Mouse (Mus musculus) testis, adult 10 weeks (tissue): ENCODE data around the gene Utp14b. TPM values are rescaled to one million over a fixed set of nuclear protein-coding genes. Genes with fewer than 3 reads are reported as not detected.

Source experiments
- polyA plus RNA-seq: library from polyadenylated mRNA; stranded (reverse); fragments of 350-450 nt; fragmentation: Illumina TruSeq; extraction: RNeasy Lipid Tissue Mini Kit (QIAGEN cat#74804); gene quantifications from one replicate; pipeline ENCODE4 v1.2.3, GENCODE M21; 2014; ENCODE audit warnings: low read depth, low replicate concordance

The Utp14b gene
- 23.9 TPM for polyA plus RNA-seq

GRCm38 (mm10) chr1:78657671-78658440 is at the start of gene Utp14b, which contains the start of gene Acsl3:
Gene Utp14b, plus strand, starts transcription at chr1:78658038.
Gene Acsl3, plus strand, starts transcription at chr1:78657825.

Other genes with a start within 250 kb of the Utp14b start
- gene Farsb, start 169.1 kb upstream of the Utp14b start, polyA plus RNA-seq = 137 TPM
- 1.2 TPM for gene Mogat1, start 147.0 kb upstream of the Utp14b start, polyA plus RNA-seq
- 1.6 TPM for gene BC035947, start 145.9 kb upstream of the Utp14b start, polyA plus RNA-seq
- 124 TPM for gene Acsl3, start 213 bp upstream of the Utp14b start, polyA plus RNA-seq
- 1.3 TPM for gene Kcne4, start 158.7 kb downstream of the Utp14b start, polyA plus RNA-seq